Comparison of ENCODE assay signal across 9 mouse cellular contexts in genomic region chr7:136129721-136130123, GRCm38 (mm10).
A peak's percentile ranks its signal among the peaks of the same experiment; 100 is the strongest.
DNase-seq lines count a peak whose midpoint lies in the region; ATAC-seq and TF ChIP-seq lines count a peak whose summit lies in the region.
"Had no signal": no experiment of that assay in that cellular context is flagged by ENCODE, and none has a peak within 500 bp of the region (broad histone marks: within the 10 kb centered on the region; RNA-seq: fewer than 3 reads in every experiment).

No protein-coding gene starts in this region.

- H3K4me1 ChIP-seq in heart, embryonic 10.5 days: peaks cover 11% of the 10 kb centered on the region; the same call in 1 of the 2 replicates
- peaks cover 33% of the 10 kb centered on the region for H3K4me1 ChIP-seq in midbrain, embryonic 10.5 days
- H3K4me1 ChIP-seq in midbrain, embryonic 15.5 days: peaks cover 17% of the 10 kb centered on the region
- peaks cover 22% of the 10 kb centered on the region for H3K4me1 ChIP-seq in limb, embryonic 15.5 days

- H3K27ac ChIP-seq in heart, embryonic 10.5 days: 0 out of 2 replicates have a peak overlapping the region, but pooled peaks have one; percentile 42
- H3K27ac ChIP-seq in midbrain, embryonic 10.5 days (replicated peaks): 0 out of 2 replicates have a peak overlapping the region, but pooled peaks have one; percentile 55
- no peak overlapping the region; the same call in 1 of the 2 replicates for H3K27ac ChIP-seq in midbrain, embryonic 15.5 days
- H3K27ac ChIP-seq in gastrocnemius, adult 2 months: no peak overlapping the region
- H3K27ac ChIP-seq in limb, embryonic 15.5 days: peak overlapping the region; percentile 39; the same call in 1 of the 2 replicates

- no peak overlapping the region for H3K4me3 ChIP-seq in heart, embryonic 10.5 days
- no peak overlapping the region for H3K4me3 ChIP-seq in midbrain, embryonic 10.5 days
- H3K4me3 ChIP-seq in midbrain, embryonic 15.5 days: no peak overlapping the region
- peak overlapping the region; percentile 30 for H3K4me3 ChIP-seq in gastrocnemius, adult 2 months
- H3K4me3 ChIP-seq in limb, embryonic 15.5 days: no peak overlapping the region

- WGBS in heart, embryonic 10.5 days: 30% methylated on average over 7 of the region's 7 CpGs
- 30% methylated on average over 7 of the region's 7 CpGs for WGBS in midbrain, embryonic 10.5 days
- WGBS in midbrain, embryonic 15.5 days: 16% methylated on average over 7 of the region's 7 CpGs
- WGBS in limb, embryonic 15.5 days: 34% methylated on average over 7 of the region's 7 CpGs

- no peak for ATAC-seq in midbrain, embryonic 15.5 days (replicated peaks)
- no peak for ATAC-seq in limb, embryonic 15.5 days (ENCODE audit: insufficient number of reproducible peaks, low FRiP score, low TSS enrichment, low read depth)

- H3K4me2 ChIP-seq in midbrain, embryonic 15.5 days: no peak overlapping the region
- H3K4me2 ChIP-seq in limb, embryonic 15.5 days: no peak overlapping the region

- no peaks in the 10 kb centered on the region for H3K36me3 ChIP-seq in heart, embryonic 10.5 days
- no peaks in the 10 kb centered on the region for H3K36me3 ChIP-seq in midbrain, embryonic 10.5 days
- H3K36me3 ChIP-seq in midbrain, embryonic 15.5 days (replicated peaks): no peaks in the 10 kb centered on the region
- H3K36me3 ChIP-seq in limb, embryonic 15.5 days: no peaks in the 10 kb centered on the region

- no peak for DNase-seq in heart, embryonic 10.5 days (ENCODE audit: low spot score)
- DNase-seq in heart, postnatal 10 days: no peak
- DNase-seq in midbrain, embryonic 10.5 days (ENCODE audit: low spot score): peak; percentile 51
- DNase-seq in gastrocnemius, adult 2 months: peak; percentile 77
- DNase-seq in T-cell, adult 2 months (ENCODE audit: low spot score): no peak
- DNase-seq in ovary, postnatal 14 days (ENCODE audit: low spot score): no peak
- DNase-seq: thymus, postnatal 25 days had no signal

- TF ChIP-seq CTCF in gastrocnemius, adult 2 months (IDR thresholded peaks at IDR 0.05): no peak

- H3K9me3 ChIP-seq in heart, embryonic 10.5 days: no peaks in the 10 kb centered on the region
- 0 out of 2 replicates have a peak, but pooled peaks cover 5% of the 10 kb centered on the region for H3K9me3 ChIP-seq in midbrain, embryonic 10.5 days (replicated peaks)
- H3K9me3 ChIP-seq in midbrain, embryonic 15.5 days: no peaks in the 10 kb centered on the region
- H3K9me3 ChIP-seq in limb, embryonic 15.5 days: no peaks in the 10 kb centered on the region

- no peak overlapping the region for H3K9ac ChIP-seq in midbrain, embryonic 15.5 days
- no peak overlapping the region for H3K9ac ChIP-seq in limb, embryonic 15.5 days

- H3K27me3 ChIP-seq in heart, embryonic 10.5 days (ENCODE audit: insufficient read depth, poor library complexity, severe bottlenecking): 0 out of 2 replicates have a peak, but pooled peaks cover 6% of the 10 kb centered on the region
- peaks cover 20% of the 10 kb centered on the region for H3K27me3 ChIP-seq in midbrain, embryonic 10.5 days (ENCODE audit: low read depth, poor library complexity, severe bottlenecking)
- H3K27me3 ChIP-seq in midbrain, embryonic 15.5 days (replicated peaks): no peaks in the 10 kb centered on the region
- 0 out of 2 replicates have a peak, but pooled peaks cover 5% of the 10 kb centered on the region for H3K27me3 ChIP-seq in limb, embryonic 15.5 days

- intact Hi-C loops in heart, postnatal 10 days (cut with DNase I): no loop called here
- intact Hi-C loops in gastrocnemius, adult 2 months (cut with DNase I): no loop called here

Comparison
In these comparisons a context has a peak if more than half of its experiments do, and no peak if none do; other contexts are left out.
1. H3K27ac ChIP-seq: peak in heart, embryonic 10.5 days (single experiment), midbrain, embryonic 10.5 days (single experiment) and limb, embryonic 15.5 days (single experiment); none in midbrain, embryonic 15.5 days (single experiment) and gastrocnemius, adult 2 months (single experiment).
2. DNase-seq: peak in midbrain, embryonic 10.5 days (single experiment) and gastrocnemius, adult 2 months (single experiment); none in heart, embryonic 10.5 days (single experiment), heart, postnatal 10 days (0 of 2), T-cell, adult 2 months (single experiment) and ovary, postnatal 14 days (single experiment).